Mouse (Mus musculus) lung, adult 2 months (tissue): ENCODE data around the gene Pcnx3.

ENCODE experiments used
- CTCF ChIP-seq: fragments of 200-500 bp; IDR thresholded peaks from 2 replicates; pipeline ENCODE4 v1.5.1; 2011; ENCODE audit warnings: mild to moderate bottlenecking, low read length, control low read depth; ENCODE audit not compliant: insufficient read depth
- POLR2A ChIP-seq: fragments of 200-500 bp; IDR thresholded peaks from 2 replicates; pipeline ENCODE4 v1.6.1; 2011; ENCODE audit warnings: low read depth, mild to moderate bottlenecking, control low read depth, low read length, borderline replicate concordance; ENCODE audit errors: extremely low read depth

- TF ChIP-seq CTCF (no peak), POLR2A (no peak)
These were observed 4.5 kb downstream of the Pcnx3 start for GRCm38 (mm10) chr19:5684236-5684635.
